Mouse (Mus musculus) intestine, embryonic 16.5 days (tissue): Measurements from ENCODE around the gene Grb10. TPM values are rescaled to one million over a fixed set of nuclear protein-coding genes. Genes with fewer than 3 reads are reported as not detected.

Experiments
- ATAC-seq: fragments of 200-750 bp; cut with Nextera tagmentation; 2 replicates; pipeline ENCODE4 v1.8.0; 2017; ENCODE audit warnings: moderate TSS enrichment, moderate library complexity
- H3K27ac ChIP-seq: fragments of 300-500 bp; sonication (generic); 2 replicates; pipeline ENCODE4 v1.5.1; 2014; ENCODE audit warnings: mild to moderate bottlenecking, low read length
- H3K27me3 ChIP-seq: fragments of 300-500 bp; sonication (generic); replicated peaks from 2 replicates; pipeline ENCODE4 v1.6.1; 2014; ENCODE audit warnings: low read length, control low read depth, mixed read lengths; ENCODE audit not compliant: control insufficient read depth, insufficient read depth
- H3K36me3 ChIP-seq: fragments of 300-500 bp; sonication (generic); 2 replicates; pipeline ENCODE4 v1.6.1; 2014; ENCODE audit warnings: low read length, control low read depth; ENCODE audit not compliant: control insufficient read depth, insufficient read depth
- H3K4me1 ChIP-seq: fragments of 300-500 bp; sonication (generic); 2 replicates; pipeline ENCODE4 v1.6.1; 2014; ENCODE audit warnings: low read length, control low read depth, mixed read lengths; ENCODE audit not compliant: control insufficient read depth, insufficient read depth
- H3K4me2 ChIP-seq: fragments of 300-500 bp; sonication (generic); 2 replicates; pipeline ENCODE4 v1.6.1; 2014; ENCODE audit warnings: low read depth, low read length, control low read depth
- H3K4me3 ChIP-seq: fragments of 300-500 bp; sonication (generic); 2 replicates; pipeline ENCODE4 v1.5.1; 2014; ENCODE audit warnings: mild to moderate bottlenecking, low read length
- H3K9ac ChIP-seq: fragments of 300-500 bp; sonication (generic); 2 replicates; pipeline ENCODE4 v1.6.1; 2014; ENCODE audit warnings: low read depth, low read length
- H3K9me3 ChIP-seq: fragments of 300-500 bp; sonication (generic); 2 replicates; pipeline ENCODE4 v1.6.1; 2016; ENCODE audit warnings: low read length, control low read depth; ENCODE audit not compliant: control insufficient read depth
- WGBS: fragments of 180-500 bp; shearing (Covaris S2); extraction: QIAGEN DNeasy Blood & Tissue Kit; methylation state at CpG from one replicate; pipeline ENCODE4 v1.1.7; 2014; 5-methylcytosine and 5-hydroxymethylcytosine counted together
- polyA plus RNA-seq: library from polyadenylated mRNA; unstranded; fragments of >200 nt; fragmentation: Nextera tagmentation; extraction: Ambion mirVana; gene quantifications from 2 replicates; pipeline ENCODE4 v1.2.1, GENCODE M21; 2015

The Grb10 gene
- polyA plus RNA-seq, 1 experiment from 2014 or later = 238 TPM

- ATAC-seq = peak; percentile 82
- H3K4me2 ChIP-seq = 0 out of 2 replicates have a peak overlapping the region, but pooled peaks have one; percentile 10
- H3K4me1 ChIP-seq = peaks cover 16% of the 10 kb centered on the region
- 35% methylated on average over 9 of the region's 9 CpGs for WGBS
- peak overlapping the region; percentile 56 for H3K9ac ChIP-seq
- peaks cover 8% of the 10 kb centered on the region; the same call in 1 of the 2 replicates for H3K36me3 ChIP-seq
- H3K27me3 ChIP-seq = no peaks in the 10 kb centered on the region
- H3K27ac ChIP-seq = peak overlapping the region; percentile 92
- no peaks in the 10 kb centered on the region for H3K9me3 ChIP-seq
- no peak overlapping the region for H3K4me3 ChIP-seq
Observed at GRCm38 (mm10) chr11:11948321-11948987, 90.0 kb downstream of the Grb10 start.

DNA sequence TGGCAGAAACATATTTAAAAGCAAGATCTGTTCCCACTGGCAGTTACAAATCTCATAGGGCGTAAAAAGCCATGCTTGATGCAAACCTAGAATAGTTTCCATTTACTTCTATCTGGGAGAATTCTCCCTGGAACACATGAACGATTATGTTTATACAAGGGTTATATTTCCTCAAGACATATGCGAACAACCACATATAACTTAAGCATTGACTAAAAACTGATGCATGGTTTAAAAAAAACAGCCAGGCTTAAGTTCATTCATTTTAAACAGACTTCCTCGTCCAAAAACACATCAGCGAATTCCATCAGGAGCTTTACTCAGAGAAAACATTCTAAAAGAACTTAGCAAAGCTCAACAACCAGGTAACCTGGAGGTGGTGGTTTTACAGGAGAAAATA is 90.6 kb downstream of the Grb10 start:
- Histone ChIP-seq H3K4me1 (peaks cover 18% of the 10 kb centered on the region), H3K36me3 (peaks cover 6% of the 10 kb centered on the region; the same call in 1 of the 2 replicates), H3K27me3 (no peaks in the 10 kb centered on the region), H3K4me2 (no peak overlapping the region), H3K4me3 (no peak overlapping the region), H3K9me3 (no peaks in the 10 kb centered on the region), H3K27ac (peak overlapping the region; percentile 92), H3K9ac (no peak overlapping the region)
- WGBS = 51% methylated on average over 5 of the region's 5 CpGs
- no peak for ATAC-seq

DNA sequence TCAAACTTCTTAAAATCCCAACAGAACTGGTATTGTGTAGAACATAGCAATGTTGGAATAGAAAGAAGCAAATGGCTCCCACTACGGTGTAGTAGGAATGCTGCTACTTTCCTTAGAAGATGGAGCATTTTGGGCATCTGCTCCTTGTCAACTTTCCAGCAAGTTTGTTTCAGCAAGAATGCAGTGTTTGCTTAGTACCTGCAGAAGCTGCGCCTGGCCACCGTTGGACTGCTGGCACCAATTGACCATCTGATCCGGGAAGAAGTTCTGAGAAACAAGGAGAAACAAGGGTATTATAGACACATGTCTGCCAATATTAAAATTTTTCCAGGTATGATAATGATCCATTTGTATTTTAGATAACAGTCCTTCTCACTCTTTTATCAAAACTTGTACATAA is 92.7 kb downstream of the Grb10 start:
- H3K4me3 ChIP-seq = no peak overlapping the region
- 74% methylated on average over 4 of the region's 4 CpGs for WGBS
- ATAC-seq = no peak
- peaks cover 19% of the 10 kb centered on the region for H3K4me1 ChIP-seq
- no peak overlapping the region for H3K9ac ChIP-seq
- no peaks in the 10 kb centered on the region for H3K27me3 ChIP-seq
- H3K36me3 ChIP-seq = peaks cover 6% of the 10 kb centered on the region; the same call in 1 of the 2 replicates
- H3K4me2 ChIP-seq = no peak overlapping the region
- H3K27ac ChIP-seq = no peak overlapping the region
- H3K9me3 ChIP-seq = no peaks in the 10 kb centered on the region

- Histone ChIP-seq H3K36me3 (peaks cover 6% of the 10 kb centered on the region; the same call in 1 of the 2 replicates), H3K27me3 (no peaks in the 10 kb centered on the region), H3K9ac (no peak overlapping the region), H3K9me3 (no peaks in the 10 kb centered on the region), H3K4me1 (peaks cover 16% of the 10 kb centered on the region), H3K4me2 (no peak overlapping the region), H3K4me3 (no peak overlapping the region), H3K27ac (no peak overlapping the region)
- 93% methylated on average over 4 of the region's 4 CpGs for WGBS
- ATAC-seq = no peak
Observed at GRCm38 (mm10) chr11:11944814-11945213, 93.7 kb downstream of the Grb10 start.

- H3K4me1 ChIP-seq = peaks cover 13% of the 10 kb centered on the region
- no peak overlapping the region for H3K4me2 ChIP-seq
- H3K9me3 ChIP-seq = no peaks in the 10 kb centered on the region
- H3K4me3 ChIP-seq = no peak overlapping the region
- peaks cover 6% of the 10 kb centered on the region; the same call in 1 of the 2 replicates for H3K36me3 ChIP-seq
- no peak overlapping the region for H3K9ac ChIP-seq
- no peak for ATAC-seq
- H3K27ac ChIP-seq = no peak overlapping the region
- H3K27me3 ChIP-seq = no peaks in the 10 kb centered on the region
Observed at GRCm38 (mm10) chr11:11944082-11944349, 94.5 kb downstream of the Grb10 start.

DNA sequence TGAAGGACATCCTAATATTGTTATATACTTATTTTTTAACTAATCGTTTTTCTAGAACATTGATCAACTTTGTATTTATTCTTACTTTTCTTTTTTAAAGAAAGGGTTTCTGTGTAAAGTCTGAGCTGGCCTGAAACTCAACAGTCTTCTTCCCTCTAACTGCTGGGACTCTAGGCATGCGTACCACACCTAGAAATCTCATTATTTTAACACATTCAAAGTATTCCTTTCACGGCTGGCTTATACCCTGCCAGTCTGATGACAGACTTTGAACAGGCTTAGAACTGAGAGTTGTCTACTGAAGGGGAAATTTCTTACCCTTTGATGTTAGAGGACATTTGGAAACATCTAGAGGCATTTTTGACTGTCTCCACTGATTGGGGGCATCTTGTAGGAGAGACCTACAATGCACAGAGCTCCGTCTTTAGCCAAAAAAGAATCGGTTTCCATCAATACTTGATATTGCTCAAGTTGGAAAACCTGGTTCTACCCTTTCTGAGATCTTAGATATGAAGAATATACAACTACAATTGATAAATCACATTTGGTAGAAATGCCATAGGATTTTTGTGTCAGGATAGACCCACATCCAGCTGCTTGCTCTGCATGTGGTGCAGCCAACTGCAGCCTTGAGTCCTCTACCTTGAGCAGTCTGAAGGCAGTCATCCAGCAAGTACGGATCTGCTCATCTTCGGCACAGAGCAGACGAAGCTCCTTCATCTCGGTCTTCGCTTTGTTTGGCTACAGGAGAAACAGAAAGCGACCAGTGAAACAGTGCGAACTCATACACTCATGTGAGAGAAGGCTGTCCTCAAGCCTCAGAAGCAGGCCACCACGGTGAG is 95.0 kb downstream of the Grb10 start:
- Histone ChIP-seq H3K4me1 (peaks cover 9% of the 10 kb centered on the region), H3K4me3 (no peak overlapping the region), H3K4me2 (no peak overlapping the region), H3K36me3 (peaks cover 6% of the 10 kb centered on the region; the same call in 1 of the 2 replicates), H3K27ac (no peak overlapping the region), H3K27me3 (no peaks in the 10 kb centered on the region), H3K9me3 (no peaks in the 10 kb centered on the region), H3K9ac (no peak overlapping the region)
- 89% methylated on average over 13 of the region's 13 CpGs for whole genome bisulfite sequencing
- ATAC-seq = no peak

GRCm38 (mm10) chr11:11942320-11943217 is 95.9 kb downstream of the Grb10 start:
- Histone ChIP-seq H3K9ac (peak overlapping the region; percentile 11; the same call in 1 of the 2 replicates), H3K4me3 (no peak overlapping the region), H3K4me2 (no peak overlapping the region), H3K36me3 (peaks cover 6% of the 10 kb centered on the region; the same call in 1 of the 2 replicates), H3K27ac (peak overlapping the region; percentile 31; the same call in 1 of the 2 replicates), H3K9me3 (no peaks in the 10 kb centered on the region), H3K27me3 (no peaks in the 10 kb centered on the region), H3K4me1 (peaks cover 6% of the 10 kb centered on the region; the same call in 1 of the 2 replicates)
- 59% methylated on average over 6 of the region's 6 CpGs for WGBS
- peak; percentile 88 for ATAC-seq

- H3K27ac ChIP-seq = no peak overlapping the region
- H3K36me3 ChIP-seq = peaks cover 9% of the 10 kb centered on the region; the same call in 1 of the 2 replicates
- H3K4me3 ChIP-seq = no peak overlapping the region
- H3K4me2 ChIP-seq = no peak overlapping the region
- no peaks in the 10 kb centered on the region for H3K27me3 ChIP-seq
- peaks cover 6% of the 10 kb centered on the region; the same call in 1 of the 2 replicates for H3K4me1 ChIP-seq
- 85% methylated on average over 5 of the region's 5 CpGs for WGBS
- H3K9ac ChIP-seq = no peak overlapping the region
- ATAC-seq = no peak
- H3K9me3 ChIP-seq = no peaks in the 10 kb centered on the region
Observed at GRCm38 (mm10) chr11:11940833-11941681, 97.4 kb downstream of the Grb10 start.
